Mouse (Mus musculus) heart, adult 2 months (tissue): ENCODE measurements at regions not wholly inside any gene's neighbourhood (a gene's known extent, or its start where the extent isn't known, plus 50 kb on each side); places are given as distances from the start of the nearest gene placed in this dataset.

Source experiments
- CTCF ChIP-seq: fragments of 200-600 bp; IDR thresholded peaks from 2 replicates; pipeline ENCODE4 v1.8.1; 2022; ENCODE audit warnings: antibody characterized with exemption, mild to moderate bottlenecking, moderate library complexity
- POLR2A ChIP-seq: fragments of 200-500 bp; IDR thresholded peaks from 2 replicates; pipeline ENCODE4 v1.6.1; 2011; ENCODE audit warnings: mild to moderate bottlenecking, low read depth, low read length, control low read depth; ENCODE audit not compliant: insufficient read depth

GRCm38 (mm10) chr16:50519610-50520009 lies 71.3 kb downstream of the Ccdc54 start:
- TF ChIP-seq CTCF (no peak), POLR2A (no peak)
